Comparison of ENCODE assay signal across 8 mouse cellular contexts in the genomic region with DNA sequence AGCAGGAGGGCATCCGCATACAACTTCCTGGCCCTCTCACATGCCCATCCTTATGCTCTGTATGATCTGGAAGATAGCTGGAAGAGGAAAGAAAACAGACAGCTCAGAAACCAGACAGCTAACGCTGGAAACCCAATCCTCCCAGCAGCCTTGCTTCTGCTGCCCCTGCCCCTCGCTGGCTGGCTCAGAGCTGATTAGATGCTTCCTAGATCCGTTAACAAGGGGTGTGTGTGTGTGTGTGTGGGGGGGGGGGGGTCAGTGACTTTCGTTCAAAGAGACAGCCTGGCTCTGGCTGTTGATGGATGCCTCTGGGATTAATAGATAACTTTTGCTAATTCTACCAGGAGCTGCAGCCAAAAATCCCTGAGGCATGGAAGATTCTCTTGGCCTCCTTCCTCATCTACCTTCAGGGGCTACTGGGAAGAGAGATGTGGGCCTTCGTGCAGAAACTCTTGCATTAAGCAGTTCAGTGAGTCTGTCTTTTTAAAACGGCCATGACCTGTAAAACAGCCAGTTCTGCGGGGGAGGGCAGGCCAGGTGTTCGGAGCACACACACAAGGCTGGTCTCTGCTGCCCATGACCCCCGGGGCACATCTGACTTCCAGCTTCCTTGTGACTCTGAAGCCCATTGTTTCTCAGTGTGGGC. TPM values are rescaled to one million over a fixed set of nuclear protein-coding genes. Genes with fewer than 3 reads are reported as not detected.
DNase-seq lines count a peak whose midpoint lies in the region; ATAC-seq lines count a peak whose summit lies in the region.

No protein-coding gene starts in this region.

- H3K4me2 ChIP-seq in intestine, embryonic 15.5 days (replicated peaks), result peak overlapping the region; percentile 40
- H3K4me2 ChIP-seq in liver, embryonic 15.5 days, result peak overlapping the region; percentile 78

- no peak overlapping the region for H3K9ac ChIP-seq in intestine, embryonic 15.5 days
- peak overlapping the region; percentile 60 for H3K9ac ChIP-seq in liver, embryonic 15.5 days

- WGBS in heart, embryonic 10.5 days, result 14% methylated on average over 10 of the region's 10 CpGs
- WGBS in intestine, embryonic 15.5 days, result 19% methylated on average over 10 of the region's 10 CpGs
- 6% methylated on average over 10 of the region's 10 CpGs for WGBS in liver, embryonic 15.5 days (ENCODE audit: insufficient replicate concordance)

- H3K4me3 ChIP-seq in heart, embryonic 10.5 days, result peak overlapping the region; percentile 48
- H3K4me3 ChIP-seq in intestine, embryonic 15.5 days (replicated peaks), result 0 out of 2 replicates have a peak overlapping the region, but pooled peaks have one; percentile 1
- H3K4me3 ChIP-seq in liver, embryonic 15.5 days (replicated peaks), result peak overlapping the region; percentile 55

- no peaks in the 10 kb centered on the region for H3K27me3 ChIP-seq in heart, embryonic 10.5 days (ENCODE audit: insufficient read depth, poor library complexity, severe bottlenecking)
- no peaks in the 10 kb centered on the region for H3K27me3 ChIP-seq in intestine, embryonic 15.5 days (replicated peaks)
- H3K27me3 ChIP-seq in liver, embryonic 15.5 days, result no peaks in the 10 kb centered on the region

- H3K36me3 ChIP-seq in heart, embryonic 10.5 days, result no peaks in the 10 kb centered on the region
- H3K36me3 ChIP-seq in intestine, embryonic 15.5 days, result no peaks in the 10 kb centered on the region
- no peaks in the 10 kb centered on the region for H3K36me3 ChIP-seq in liver, embryonic 15.5 days (replicated peaks)

- no peaks in the 10 kb centered on the region for H3K9me3 ChIP-seq in heart, embryonic 10.5 days
- no peaks in the 10 kb centered on the region for H3K9me3 ChIP-seq in intestine, embryonic 15.5 days
- H3K9me3 ChIP-seq in liver, embryonic 15.5 days (replicated peaks), result no peaks in the 10 kb centered on the region

- ATAC-seq in intestine, embryonic 15.5 days, result peak; percentile 50
- peak; percentile 63 for ATAC-seq in liver, embryonic 15.5 days (ENCODE audit: insufficient read depth)

- H3K4me1 ChIP-seq in heart, embryonic 10.5 days, result peaks cover 60% of the 10 kb centered on the region
- peaks cover 25% of the 10 kb centered on the region for H3K4me1 ChIP-seq in intestine, embryonic 15.5 days (replicated peaks)
- H3K4me1 ChIP-seq in liver, embryonic 15.5 days (replicated peaks), result peaks cover 85% of the 10 kb centered on the region

- DNase-seq in heart, embryonic 10.5 days (ENCODE audit: low spot score), result peak; percentile 87
- no peak for DNase-seq in heart, adult 18-20 months
- DNase-seq in embryo, embryonic 10 days (ENCODE audit: low spot score), result peak; percentile 67
- DNase-seq in testis, postnatal 14 days (ENCODE audit: low spot score), result peak; percentile 28
- DNase-seq in adrenal gland, postnatal 36 days, result no peak
- DNase-seq in layer of hippocampus, adult 9-11 months, result no peak

- peak overlapping the region; percentile 92 for H3K27ac ChIP-seq in heart, embryonic 10.5 days
- H3K27ac ChIP-seq in intestine, embryonic 15.5 days, result peak overlapping the region; percentile 61
- H3K27ac ChIP-seq in liver, embryonic 15.5 days (replicated peaks), result peak overlapping the region; percentile 93

RNA-seq across cellular contexts. Expression of a gene that starts 23.4 kb away (rescaled TPM):
- polyA plus RNA-seq in heart, embryonic 10.5 days (2016; fragmentation: Nextera tagmentation; extraction: Ambion mirVana), result 25.3 and 27.0 TPM in 2 replicates
- 1 to 10 TPM in 1 of 2 experiments, under 1 TPM in 1; 0.75 to 1.1 TPM for total RNA-seq in heart, adult 18-20 months (2021)
- polyA plus RNA-seq in intestine, embryonic 15.5 days (2015; fragmentation: Nextera tagmentation; extraction: Ambion mirVana), result 8.6 and 10.0 TPM in 2 replicates
- 0.83 and 1.0 TPM in 2 replicates for polyA plus RNA-seq in liver, embryonic 15.5 days (2015; fragmentation: Nextera tagmentation; extraction: Ambion mirVana)
- total RNA-seq in adrenal gland, postnatal 36 days (2021), result 1 to 10 TPM; 4.2 to 6.4 TPM

Comparison
In these comparisons a context has a peak if more than half of its experiments do, and no peak if none do; other contexts are left out.
1. DNase-seq: peak in heart, embryonic 10.5 days (single experiment), embryo, embryonic 10 days (single experiment) and testis, postnatal 14 days (single experiment); none in heart, adult 18-20 months (0 of 2), adrenal gland, postnatal 36 days (0 of 2) and layer of hippocampus, adult 9-11 months (single experiment).
2. H3K4me3 ChIP-seq: peak in every context shown above with its lines; median percentile 55 in liver, embryonic 15.5 days; 48 in heart, embryonic 10.5 days; 1 in intestine, embryonic 15.5 days.
3. Peak in every context shown above with its lines, with median percentiles within 50 percentile points of each other: H3K27ac ChIP-seq.